Mouse (Mus musculus) urinary bladder, postnatal 10 days (tissue): ENCODE data around the gene Slc9a3r2.

ENCODE experiments used
- DNase-seq: peaks from one replicate; pipeline ENCODE4 v3.0.0; 2022; ENCODE audit warnings: low spot score

Slc9a3r2 gene

GRCm38 (mm10) chr17:24636781-24637481 lies 13.2 kb downstream of the Slc9a3r2 start:
- no peak for DNase-seq

- no peak for DNase-seq
Observed at GRCm38 (mm10) chr17:24635694-24636093, 14.4 kb downstream of the Slc9a3r2 start.

GRCm38 (mm10) chr17:24635024-24635423 lies 15.1 kb downstream of the Slc9a3r2 start:
- no peak for DNase-seq

GRCm38 (mm10) chr17:24633831-24634230 lies 16.3 kb downstream of the Slc9a3r2 start:
- no peak for DNase-seq

GRCm38 (mm10) chr17:24632813-24633449 lies 17.2 kb downstream of the Slc9a3r2 start:
- no peak for DNase-seq

- peak; percentile 36 for DNase-seq
Observed at GRCm38 (mm10) chr17:24632167-24632812, 17.8 kb downstream of the Slc9a3r2 start, which contains the start of the genes Tsc2 and Nthl1. Gene Tsc2 (minus strand): TSS chr17:24632630. Gene Nthl1 (plus strand): TSS chr17:24632680.

- DNase-seq: no peak
Observed at GRCm38 (mm10) chr17:24630072-24630471, 20.1 kb downstream of the Slc9a3r2 start.

- DNase-seq: no peak
Observed at GRCm38 (mm10) chr17:24628646-24629045, 21.5 kb downstream of the Slc9a3r2 start.

GRCm38 (mm10) chr17:24625472-24625871 lies 24.7 kb downstream of the Slc9a3r2 start:
- no peak for DNase-seq

GRCm38 (mm10) chr17:24617561-24618194 lies 32.4 kb downstream of the Slc9a3r2 start:
- DNase-seq: no peak

- DNase-seq: no peak
Observed at GRCm38 (mm10) chr17:24610711-24611110, 39.4 kb downstream of the Slc9a3r2 start.

- DNase-seq: no peak
Observed at GRCm38 (mm10) chr17:24608874-24609273, 41.3 kb downstream of the Slc9a3r2 start.

- DNase-seq: no peak
Observed at GRCm38 (mm10) chr17:24608370-24608769, 41.8 kb downstream of the Slc9a3r2 start.

GRCm38 (mm10) chr17:24604557-24604956 lies 45.6 kb downstream of the Slc9a3r2 start:
- DNase-seq: no peak

- DNase-seq: no peak
Observed at GRCm38 (mm10) chr17:24603961-24604360, 46.2 kb downstream of the Slc9a3r2 start.

GRCm38 (mm10) chr17:24600502-24600901 lies 49.6 kb downstream of the Slc9a3r2 start:
- no peak for DNase-seq

- DNase-seq: no peak
Observed at GRCm38 (mm10) chr17:24597989-24598388, 52.1 kb downstream of the Slc9a3r2 start.

- no peak for DNase-seq
Observed at GRCm38 (mm10) chr17:24596471-24597183, 53.5 kb downstream of the Slc9a3r2 start.

GRCm38 (mm10) chr17:24596073-24596466 lies 54.1 kb downstream of the Slc9a3r2 start:
- no peak for DNase-seq

GRCm38 (mm10) chr17:24595126-24596072 lies 54.7 kb downstream of the Slc9a3r2 start:
- no peak for DNase-seq
